Mouse (Mus musculus) liver, embryonic 15.5 days (tissue): Measurements from ENCODE around the gene Slpi. TPM values are rescaled to one million over a fixed set of nuclear protein-coding genes. Genes with fewer than 3 reads are reported as not detected.

ENCODE experiments used
- ATAC-seq: fragments of 200-750 bp; cut with Nextera tagmentation; 2 replicates; pipeline ENCODE4 v1.8.0; 2017; ENCODE audit warnings: moderate number of reproducible peaks, mild to moderate bottlenecking, moderate library complexity; ENCODE audit not compliant: insufficient read depth
- H3K27ac ChIP-seq: fragments of 300-500 bp; sonication (generic); replicated peaks from 2 replicates; pipeline ENCODE4 v1.5.1; 2015; ENCODE audit warnings: mild to moderate bottlenecking, inconsistent platforms
- H3K27me3 ChIP-seq: fragments of 300-500 bp; sonication (generic); 2 replicates; pipeline ENCODE4 v1.6.1; 2015; ENCODE audit warnings: mild to moderate bottlenecking, inconsistent platforms
- H3K36me3 ChIP-seq: fragments of 300-500 bp; sonication (generic); replicated peaks from 2 replicates; pipeline ENCODE4 v1.6.1; 2015; ENCODE audit warnings: moderate library complexity, mild to moderate bottlenecking, inconsistent platforms
- H3K4me1 ChIP-seq: fragments of 300-500 bp; sonication (generic); replicated peaks from 2 replicates; pipeline ENCODE4 v1.6.1; 2015; ENCODE audit warnings: inconsistent platforms
- H3K4me2 ChIP-seq: fragments of 300-500 bp; sonication (generic); 2 replicates; pipeline ENCODE4 v1.6.1; 2015; ENCODE audit warnings: moderate library complexity, mild to moderate bottlenecking, inconsistent platforms
- H3K4me3 ChIP-seq: fragments of 300-500 bp; sonication (generic); replicated peaks from 2 replicates; pipeline ENCODE4 v1.5.1; 2015; ENCODE audit warnings: mild to moderate bottlenecking, inconsistent platforms
- H3K9ac ChIP-seq: fragments of 300-500 bp; sonication (generic); 2 replicates; pipeline ENCODE4 v1.6.1; 2015; ENCODE audit warnings: moderate library complexity, mild to moderate bottlenecking, inconsistent platforms
- H3K9me3 ChIP-seq: fragments of 300-500 bp; sonication (generic); replicated peaks from 2 replicates; pipeline ENCODE4 v1.6.1; 2016; ENCODE audit warnings: inconsistent platforms
- WGBS: fragments of 180-500 bp; shearing (Covaris S2); methylation state at CpG from one replicate; pipeline ENCODE4 v1.1.7; 2015; ENCODE audit warnings: mixed read lengths; ENCODE audit not compliant: insufficient replicate concordance; 5-methylcytosine and 5-hydroxymethylcytosine counted together
- polyA plus RNA-seq: library from polyadenylated mRNA; unstranded; fragments of >200 nt; fragmentation: Nextera tagmentation; extraction: Ambion mirVana; gene quantifications from 2 replicates; pipeline ENCODE4 v1.2.1, GENCODE M21; 2015

The Slpi gene
- polyA plus RNA-seq, 1 experiment from 2014 or later = 21.3 TPM

GRCm38 (mm10) chr2:164421979-164422378, 33.1 kb upstream of the Slpi start:
- H3K4me1 ChIP-seq = peaks cover 2% of the 10 kb centered on the region; the same call in 1 of the 2 replicates
- H3K9me3 ChIP-seq = no peaks in the 10 kb centered on the region
- ATAC-seq = no peak
- WGBS = 74% methylated on average over 8 of the region's 8 CpGs
- H3K27me3 ChIP-seq = no peaks in the 10 kb centered on the region
- H3K27ac ChIP-seq = no peak overlapping the region
- H3K36me3 ChIP-seq = peaks cover 20% of the 10 kb centered on the region
- H3K4me3 ChIP-seq = no peak overlapping the region
- no peak overlapping the region for H3K4me2 ChIP-seq
- no peak overlapping the region for H3K9ac ChIP-seq

- peaks cover 2% of the 10 kb centered on the region; the same call in 1 of the 2 replicates for H3K4me1 ChIP-seq
- peaks cover 18% of the 10 kb centered on the region for H3K36me3 ChIP-seq
- H3K4me2 ChIP-seq = no peak overlapping the region
- H3K27ac ChIP-seq = no peak overlapping the region
- no peak overlapping the region for H3K9ac ChIP-seq
- no peaks in the 10 kb centered on the region for H3K9me3 ChIP-seq
- H3K4me3 ChIP-seq = no peak overlapping the region
- WGBS = 63% methylated on average over 7 of the region's 7 CpGs
- no peaks in the 10 kb centered on the region for H3K27me3 ChIP-seq
- no peak for ATAC-seq
These were observed 32.4 kb upstream of the Slpi start for GRCm38 (mm10) chr2:164421306-164421705.

GRCm38 (mm10) chr2:164419489-164419888, 30.6 kb upstream of the Slpi start:
- H3K4me1 ChIP-seq = peaks cover 2% of the 10 kb centered on the region; the same call in 1 of the 2 replicates
- H3K27ac ChIP-seq = no peak overlapping the region
- no peak overlapping the region for H3K4me3 ChIP-seq
- no peak overlapping the region for H3K9ac ChIP-seq
- peaks cover 3% of the 10 kb centered on the region; the same call in 1 of the 2 replicates for H3K27me3 ChIP-seq
- no peak overlapping the region for H3K4me2 ChIP-seq
- no peaks in the 10 kb centered on the region for H3K9me3 ChIP-seq
- no peak for ATAC-seq
- 7% methylated on average over 3 of the region's 3 CpGs for WGBS
- peaks cover 8% of the 10 kb centered on the region for H3K36me3 ChIP-seq

- no peak overlapping the region for H3K27ac ChIP-seq
- no peak overlapping the region for H3K9ac ChIP-seq
- no peak for ATAC-seq
- no peaks in the 10 kb centered on the region for H3K36me3 ChIP-seq
- H3K4me1 ChIP-seq = peaks cover 2% of the 10 kb centered on the region; the same call in 1 of the 2 replicates
- no peaks in the 10 kb centered on the region for H3K9me3 ChIP-seq
- 30% methylated on average over 3 of the region's 3 CpGs for WGBS
- H3K4me3 ChIP-seq = no peak overlapping the region
- peaks cover 12% of the 10 kb centered on the region; the same call in 1 of the 2 replicates for H3K27me3 ChIP-seq
- no peak overlapping the region for H3K4me2 ChIP-seq
These were observed 29.5 kb upstream of the Slpi start for GRCm38 (mm10) chr2:164418308-164418875.

GRCm38 (mm10) chr2:164417198-164417597, 28.3 kb upstream of the Slpi start:
- H3K27me3 ChIP-seq = peaks cover 12% of the 10 kb centered on the region; the same call in 1 of the 2 replicates
- H3K4me3 ChIP-seq = no peak overlapping the region
- WGBS = 2% methylated on average over 2 of the region's 2 CpGs
- no peak overlapping the region for H3K4me2 ChIP-seq
- H3K36me3 ChIP-seq = no peaks in the 10 kb centered on the region
- H3K9ac ChIP-seq = no peak overlapping the region
- no peak overlapping the region for H3K27ac ChIP-seq
- H3K9me3 ChIP-seq = no peaks in the 10 kb centered on the region
- H3K4me1 ChIP-seq = peaks cover 2% of the 10 kb centered on the region; the same call in 1 of the 2 replicates
- no peak for ATAC-seq

- H3K4me3 ChIP-seq = no peak overlapping the region
These were observed 25.7 kb upstream of the Slpi start for GRCm38 (mm10) chr2:164414581-164414980.

GRCm38 (mm10) chr2:164414167-164414566, 25.3 kb upstream of the Slpi start:
- no peak overlapping the region for H3K4me3 ChIP-seq
- no peaks in the 10 kb centered on the region for H3K9me3 ChIP-seq
- H3K9ac ChIP-seq = no peak overlapping the region
- ATAC-seq = no peak
- peaks cover 31% of the 10 kb centered on the region for H3K27me3 ChIP-seq
- H3K4me1 ChIP-seq = peaks cover 2% of the 10 kb centered on the region; the same call in 1 of the 2 replicates
- H3K27ac ChIP-seq = no peak overlapping the region
- H3K36me3 ChIP-seq = no peaks in the 10 kb centered on the region
- no peak overlapping the region for H3K4me2 ChIP-seq
- WGBS = 26% methylated on average over 28 of the region's 28 CpGs

More at GRCm38 (mm10) chr2:164414581-164414980, 25.7 kb upstream of the Slpi start:
- no peaks in the 10 kb centered on the region for H3K36me3 ChIP-seq
- peaks cover 27% of the 10 kb centered on the region for H3K27me3 ChIP-seq
- H3K4me2 ChIP-seq = no peak overlapping the region
- no peaks in the 10 kb centered on the region for H3K9me3 ChIP-seq
- no peak overlapping the region for H3K9ac ChIP-seq
- H3K4me1 ChIP-seq = peaks cover 2% of the 10 kb centered on the region; the same call in 1 of the 2 replicates
- 41% methylated on average over 10 of the region's 10 CpGs for WGBS
- ATAC-seq = no peak
- H3K27ac ChIP-seq = no peak overlapping the region

GRCm38 (mm10) chr2:164407708-164408107, 18.8 kb upstream of the Slpi start:
- Histone ChIP-seq H3K4me2 (no peak overlapping the region), H3K4me1 (no peaks in the 10 kb centered on the region), H3K27ac (no peak overlapping the region), H3K27me3 (peaks cover 84% of the 10 kb centered on the region), H3K9ac (no peak overlapping the region), H3K36me3 (no peaks in the 10 kb centered on the region), H3K4me3 (no peak overlapping the region), H3K9me3 (no peaks in the 10 kb centered on the region)
- ATAC-seq = no peak
- WGBS = 2% methylated on average over 22 of the region's 22 CpGs

- Histone ChIP-seq H3K4me1 (no peaks in the 10 kb centered on the region), H3K4me2 (no peak overlapping the region), H3K9ac (no peak overlapping the region), H3K4me3 (no peak overlapping the region), H3K9me3 (no peaks in the 10 kb centered on the region), H3K27ac (no peak overlapping the region), H3K36me3 (no peaks in the 10 kb centered on the region), H3K27me3 (peaks cover 99% of the 10 kb centered on the region)
- no peak for ATAC-seq
- WGBS = 27% methylated on average over 5 of the region's 5 CpGs
These were observed 16.6 kb upstream of the Slpi start for GRCm38 (mm10) chr2:164405519-164405918.

GRCm38 (mm10) chr2:164405060-164405459, 16.2 kb upstream of the Slpi start, which contains the start of gene Matn4:
Gene Matn4 (minus strand): TSS chr2:164405160.
- no peaks in the 10 kb centered on the region for H3K36me3 ChIP-seq
- H3K4me3 ChIP-seq = no peak within 1 kb of the TSS
- no peak within 1 kb of the TSS for H3K9ac ChIP-seq
- no peaks in the 10 kb centered on the region for H3K4me1 ChIP-seq
- H3K9me3 ChIP-seq = no peaks in the 10 kb centered on the region
- H3K4me2 ChIP-seq = peak within 1 kb of the TSS; percentile 9
- H3K27ac ChIP-seq = no peak within 1 kb of the TSS
- 11% methylated on average over 9 of the region's 9 CpGs for WGBS
- ATAC-seq = no peak
- H3K27me3 ChIP-seq = peaks cover 99% of the 10 kb centered on the region

- Histone ChIP-seq H3K4me3 (no peak overlapping the region), H3K4me2 (peak overlapping the region; percentile 9), H3K36me3 (no peaks in the 10 kb centered on the region), H3K27me3 (peaks cover 99% of the 10 kb centered on the region), H3K9me3 (no peaks in the 10 kb centered on the region), H3K4me1 (no peaks in the 10 kb centered on the region), H3K27ac (no peak overlapping the region), H3K9ac (no peak overlapping the region)
- no peak for ATAC-seq
- WGBS = 3% methylated on average over 49 of the region's 49 CpGs
These were observed 15.4 kb upstream of the Slpi start for GRCm38 (mm10) chr2:164404082-164404990.
